Mouse (Mus musculus) G1E (cell line): ENCODE results near the gene Map4k4.

Source experiments
- CTCF ChIP-seq: IDR thresholded peaks from 2 replicates; pipeline ENCODE4 v1.5.1; 2012; ENCODE audit warnings: low read depth, low read length, inconsistent platforms, mixed read lengths
- GATA1 ChIP-seq: IDR thresholded peaks from 2 replicates; pipeline ENCODE4 v1.6.1; 2012; ENCODE audit warnings: borderline replicate concordance, low read length, inconsistent platforms, mixed read lengths

DNA sequence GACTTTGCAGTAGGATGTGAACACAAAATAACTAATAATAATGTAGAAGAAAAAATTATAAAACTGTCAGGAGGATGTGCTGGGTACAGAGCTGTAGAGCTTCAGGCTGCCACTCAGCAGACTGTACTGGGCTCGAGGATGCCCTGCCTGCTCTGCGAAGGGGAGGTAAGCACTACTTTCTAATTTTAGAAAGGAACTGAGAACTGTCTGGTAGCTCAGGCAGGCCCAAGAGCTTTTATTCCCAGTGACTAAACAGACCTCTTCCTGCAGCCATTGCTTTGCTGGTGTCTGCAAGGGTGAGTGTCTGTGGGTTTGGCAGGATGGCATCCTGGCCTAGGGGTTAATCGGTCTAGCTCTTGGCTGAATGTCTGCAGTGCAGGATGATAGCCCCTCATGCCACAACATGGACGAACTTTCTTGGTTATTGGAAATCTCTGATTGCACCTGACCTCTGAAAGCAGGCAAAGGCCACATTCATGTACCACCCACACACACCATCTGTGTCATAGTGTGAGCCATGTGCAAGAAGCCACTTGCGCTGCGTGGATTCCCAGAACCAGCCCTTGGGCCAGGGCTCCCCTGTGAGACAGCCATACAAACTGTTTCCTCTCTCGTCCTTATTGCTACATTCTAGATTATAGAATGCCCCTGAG is 43.8 kb upstream of the Map4k4 start:
- TF ChIP-seq CTCF (no peak), GATA1 (no peak)
